Mouse (Mus musculus): ENCODE data around the gene Get4.

Get4 gene

GRCm38 (mm10) chr5:139317751-139318504 is 65.8 kb downstream of the Get4 start:
- DNase-seq (ENCODE audit: low spot score), result no peak

Data from urinary bladder, postnatal 14 days (tissue).